Mouse (Mus musculus) CH12.LX (cell line): ENCODE data around the gene Atp13a2. TPM values are rescaled to one million over a fixed set of nuclear protein-coding genes. Genes with fewer than 3 reads are reported as not detected.

ENCODE experiments used
- DNase-seq: peaks from one replicate; pipeline ENCODE4 v3.0.0-alpha.2; 2013; ENCODE audit errors: extremely low read depth
- H3K27ac ChIP-seq: 2 replicates; pipeline ENCODE4 v1.5.1; 2012; ENCODE audit warnings: low read depth, mild to moderate bottlenecking, control low read depth, moderate library complexity; ENCODE audit not compliant: insufficient read depth
- H3K27me3 ChIP-seq: replicated peaks from 2 replicates; pipeline ENCODE3; 2012; ENCODE audit warnings: inconsistent platforms
- H3K36me3 ChIP-seq, 2 experiments: replicated peaks in 1 of 2; 2 replicates each; pipeline versions ENCODE3 to v1.6.1; 2012; ENCODE audit warnings: inconsistent platforms in 1 of 2, low read length in 1 of 2, mild to moderate bottlenecking in 1 of 2, mixed read lengths in 1 of 2, moderate library complexity in 1 of 2; ENCODE audit not compliant: control insufficient read depth in 1 of 2, insufficient read depth in 1 of 2
- H3K4me1 ChIP-seq, 2 experiments: 2 replicates each; pipeline ENCODE4 v1.6.1; 2012; ENCODE audit warnings: inconsistent platforms in 1 of 2, moderate library complexity in 1 of 2; ENCODE audit not compliant: insufficient read depth in 2 of 2, control insufficient read depth in 1 of 2
- H3K4me2 ChIP-seq: 2 replicates; pipeline ENCODE4 v1.6.1; 2012; ENCODE audit warnings: low read depth, mild to moderate bottlenecking, control low read depth; ENCODE audit not compliant: poor library complexity, insufficient read depth, severe bottlenecking
- H3K4me3 ChIP-seq, 3 experiments: fragments of 150-350 bp in 1 of 3; sonication (generic) in 1 of 3; replicated peaks in 1 of 3; 2 replicates each; pipeline versions ENCODE3 to v1.5.1; 2011 to 2012; ENCODE audit warnings: low read depth in 2 of 3, low read length in 2 of 3, mild to moderate bottlenecking in 2 of 3, moderate library complexity in 2 of 3, control low read depth in 1 of 3, improper control_type of control experiment in 1 of 3, inconsistent platforms in 1 of 3, mixed read lengths in 1 of 3; ENCODE audit not compliant: poor library complexity in 1 of 3
- H3K79me2 ChIP-seq: replicated peaks from 2 replicates; pipeline ENCODE4 v1.6.1; 2012; ENCODE audit warnings: mild to moderate bottlenecking, moderate library complexity; ENCODE audit not compliant: control insufficient read depth, poor library complexity, insufficient read depth, severe bottlenecking; ENCODE audit errors: extremely low read depth
- H3K9ac ChIP-seq: 2 replicates; pipeline ENCODE4 v1.6.1; 2012; ENCODE audit warnings: low read depth, mild to moderate bottlenecking, control low read depth, moderate library complexity; ENCODE audit not compliant: insufficient read depth
- H3K9me3 ChIP-seq: replicated peaks from 2 replicates; pipeline ENCODE3; 2012; ENCODE audit warnings: low read length, inconsistent platforms, mixed read lengths
- CHD2 ChIP-seq: IDR thresholded peaks from 2 replicates; pipeline ENCODE4 v1.6.1; 2011; ENCODE audit warnings: low read length, improper control_type of control experiment
- CTCF ChIP-seq, 2 experiments: IDR thresholded peaks in 1 of 2; conservative IDR thresholded peaks in 1 of 2; 2 replicates each; pipeline ENCODE4 v1.5.1; 2011 to 2012; ENCODE audit warnings: low read depth in 2 of 2, low read length in 2 of 2, improper control_type of control experiment in 1 of 2, inconsistent platforms in 1 of 2, mild to moderate bottlenecking in 1 of 2, moderate library complexity in 1 of 2
- ELF1 ChIP-seq: IDR thresholded peaks from 2 replicates; pipeline ENCODE4 v1.6.1; 2014; ENCODE audit warnings: low read depth, mild to moderate bottlenecking, inconsistent platforms, low read length, improper control_type of control experiment
- EP300 ChIP-seq: IDR thresholded peaks from 2 replicates; pipeline ENCODE4 v1.6.1; 2011; ENCODE audit warnings: low read length, improper control_type of control experiment
- GABPA ChIP-seq: IDR thresholded peaks from 2 replicates; pipeline ENCODE4 v1.6.1; 2012; ENCODE audit warnings: low read depth, low read length, improper control_type of control experiment, inconsistent platforms; ENCODE audit not compliant: insufficient replicate concordance
- IRF4 ChIP-seq: IDR thresholded peaks from 2 replicates; pipeline ENCODE4 v1.6.1; 2014; ENCODE audit warnings: low read depth, mild to moderate bottlenecking, inconsistent platforms, low read length, improper control_type of control experiment
- KAT2A ChIP-seq: IDR thresholded peaks from 2 replicates; pipeline ENCODE4 v1.6.1; 2012; ENCODE audit warnings: low read length, improper control_type of control experiment, inconsistent platforms; ENCODE audit not compliant: insufficient replicate concordance
- MAX ChIP-seq: IDR thresholded peaks from 2 replicates; pipeline ENCODE4 v1.6.1; 2011; ENCODE audit warnings: low read length, improper control_type of control experiment
- MAZ ChIP-seq: IDR thresholded peaks from 2 replicates; pipeline ENCODE4 v1.6.1; 2012; ENCODE audit warnings: low read depth, mild to moderate bottlenecking, inconsistent platforms, low read length, improper control_type of control experiment, moderate library complexity
- MEF2A ChIP-seq: IDR thresholded peaks from 2 replicates; pipeline ENCODE4 v1.6.1; 2014; ENCODE audit warnings: low read depth, mild to moderate bottlenecking, inconsistent platforms, low read length, improper control_type of control experiment, borderline replicate concordance
- MXI1 ChIP-seq: IDR thresholded peaks from 2 replicates; pipeline ENCODE4 v1.6.1; 2011; ENCODE audit warnings: mild to moderate bottlenecking, low read depth, low read length, improper control_type of control experiment
- NELFE ChIP-seq: IDR thresholded peaks from 2 replicates; pipeline ENCODE4 v1.6.1; 2011; ENCODE audit warnings: low read depth, low read length, improper control_type of control experiment
- NRF1 ChIP-seq: IDR thresholded peaks from 2 replicates; pipeline ENCODE4 v1.6.1; 2014; ENCODE audit warnings: low read depth, mild to moderate bottlenecking, inconsistent platforms, low read length, improper control_type of control experiment, moderate library complexity
- PAX5 ChIP-seq: IDR thresholded peaks from 2 replicates; pipeline ENCODE4 v1.6.1; 2012; ENCODE audit warnings: low read length, inconsistent platforms, mixed read lengths
- POLR2A ChIP-seq: IDR thresholded peaks from 2 replicates; pipeline ENCODE4 v1.6.1; 2011; ENCODE audit warnings: low read depth, mild to moderate bottlenecking, improper control_type of control experiment, low read length
- POLR2AphosphoS2 ChIP-seq: IDR thresholded peaks from 2 replicates; pipeline ENCODE4 v1.6.1; 2011; ENCODE audit warnings: low read depth, low read length, improper control_type of control experiment
- RCOR1 ChIP-seq: conservative IDR thresholded peaks from 2 replicates; pipeline ENCODE4 v1.6.1; 2012; ENCODE audit warnings: low read depth, mild to moderate bottlenecking, inconsistent platforms, low read length, improper control_type of control experiment
- SIN3A ChIP-seq: IDR thresholded peaks from 2 replicates; pipeline ENCODE4 v1.6.1; 2012; ENCODE audit warnings: low read length, improper control_type of control experiment, inconsistent platforms
- SMC3 ChIP-seq: IDR thresholded peaks from 2 replicates; pipeline ENCODE4 v1.6.1; 2011; ENCODE audit warnings: low read depth, low read length, improper control_type of control experiment
- TBP ChIP-seq: conservative IDR thresholded peaks from 2 replicates; pipeline ENCODE4 v1.6.1; 2011; ENCODE audit warnings: low read depth, low read length, improper control_type of control experiment
- UBTF ChIP-seq: IDR thresholded peaks from 2 replicates; pipeline ENCODE4 v1.6.1; 2012; ENCODE audit warnings: low read depth, mild to moderate bottlenecking, inconsistent platforms, low read length, improper control_type of control experiment, moderate library complexity
- USF1 ChIP-seq: IDR thresholded peaks from 2 replicates; pipeline ENCODE4 v1.6.1; 2014; ENCODE audit warnings: low read depth, mild to moderate bottlenecking, inconsistent platforms, low read length, improper control_type of control experiment
- USF2 ChIP-seq: conservative IDR thresholded peaks from 2 replicates; pipeline ENCODE4 v1.6.1; 2011; ENCODE audit warnings: low read depth, low read length, improper control_type of control experiment
- ZKSCAN1 ChIP-seq: IDR thresholded peaks from 2 replicates; pipeline ENCODE4 v1.6.1; 2012; ENCODE audit warnings: low read depth, inconsistent platforms, low read length, improper control_type of control experiment, borderline replicate concordance
- ZMIZ1 ChIP-seq: IDR thresholded peaks from 2 replicates; pipeline ENCODE4 v1.6.1; 2012; ENCODE audit warnings: low read depth, mild to moderate bottlenecking, inconsistent platforms, low read length, improper control_type of control experiment
- ZNF384 ChIP-seq: IDR thresholded peaks from 2 replicates; pipeline ENCODE4 v1.6.1; 2012; ENCODE audit warnings: low read depth, low read length, improper control_type of control experiment, inconsistent platforms
- dilution Hi-C: fragments of 300-500 bp; cut with MboI; formaldehyde crosslinking; loops from 2 replicates; pipeline ENCODE4 v1.14.3; 2020; ENCODE audit warnings: low sequenced_read_pairs; ENCODE audit not compliant: extremely low pct_unique_long_range_greater_than_20kb, extremely low pct_ligation_motif_present
- in situ Hi-C: fragments of 300-500 bp; cut with MboI; formaldehyde crosslinking; loops from 3 replicates; pipeline ENCODE4 v1.14.3; 2019; ENCODE audit warnings: low sequenced_read_pairs, low pct_ligation_motif_present, low pct_unique_long_range_greater_than_20kb, mixed read lengths
- polyA plus RNA-seq: library from polyadenylated mRNA; unstranded; fragments of >175 nt; gene quantifications from 2 replicates; pipeline ENCODE4 v1.2.1, GENCODE M21; 2012; ENCODE audit warnings: low read depth; ENCODE audit not compliant: insufficient read length
- total RNA-seq, 2 experiments: library from RNA; depleted of rRNA; stranded (reverse); fragments of 300-350 nt in 1 of 2; fragments of >200 nt in 1 of 2; gene quantifications; 2 replicates each; pipeline ENCODE4 v1.2.3; 2012 to 2014

Atp13a2 gene
- total and polyA plus RNA-seq, 3 experiments: 22.2 to 54.7 (median 48.5) TPM

DNA sequence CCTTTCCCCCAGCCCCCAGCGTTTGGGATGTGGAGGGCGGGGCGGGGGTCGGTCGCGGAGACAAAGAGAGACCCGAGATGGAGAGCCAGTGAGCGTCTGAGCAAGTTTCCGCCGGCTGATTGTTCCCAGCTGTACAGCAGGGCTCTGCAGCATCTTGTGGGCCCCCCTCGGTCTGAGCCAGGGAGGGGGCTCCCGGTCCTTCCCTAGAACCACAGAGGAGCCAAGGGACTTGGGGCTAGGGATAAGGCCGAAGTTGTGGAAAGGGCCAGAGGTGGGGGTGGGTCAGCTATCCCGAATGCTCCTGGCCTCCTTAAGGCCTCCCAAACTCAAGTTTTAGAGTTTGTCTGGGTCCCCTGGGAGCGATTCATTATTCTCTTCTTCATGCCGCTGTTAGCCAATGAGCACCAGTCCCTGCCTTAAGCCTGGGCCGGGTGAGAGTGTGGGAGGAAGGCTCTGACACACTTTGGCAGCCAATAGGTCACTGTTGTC is 24.3 kb downstream of the Atp13a2 start:
- Histone ChIP-seq H3K9ac (no peak overlapping the region), H3K4me1 (peaks cover 0 to 2% of the 10 kb centered on the region in 2 experiments; a peak in 1 of 4 replicates), H3K27me3 (no peaks in the 10 kb centered on the region), H3K27ac (no peak overlapping the region)
- TF ChIP-seq RCOR1: no peak
- TF ChIP-seq TBP: no peak
- no peak for TF ChIP-seq CTCF (conservative IDR thresholded peaks at IDR 0.05 in 1 of 2, IDR thresholded peaks at IDR 0.05 in 1 of 2; ENCODE audit: low read depth in 2 of 2, low read length in 2 of 2)
- TF ChIP-seq ZMIZ1: no peak
- TF ChIP-seq ZKSCAN1: no peak
- no peak for TF ChIP-seq PAX5
- TF ChIP-seq SIN3A: no peak
- no peak for TF ChIP-seq KAT2A
- no peak for TF ChIP-seq CHD2
- no peak for TF ChIP-seq MAZ
- TF ChIP-seq USF2: no peak
- TF ChIP-seq NRF1: no peak
- TF ChIP-seq, all 38 proteins: peak for 0
- peaks cover 8% of the 10 kb centered on the region for H3K9me3 ChIP-seq
- peaks cover 15 to 34% of the 10 kb centered on the region in 2 experiments for H3K36me3 ChIP-seq
- dilution Hi-C loops (no loop called here), in situ Hi-C loops (no loop called here)
- DNase-seq: no peak
- no peak overlapping the region for H3K4me3 ChIP-seq
- no peak overlapping the region for H3K4me2 ChIP-seq
- no peaks in the 10 kb centered on the region for H3K79me2 ChIP-seq

DNA sequence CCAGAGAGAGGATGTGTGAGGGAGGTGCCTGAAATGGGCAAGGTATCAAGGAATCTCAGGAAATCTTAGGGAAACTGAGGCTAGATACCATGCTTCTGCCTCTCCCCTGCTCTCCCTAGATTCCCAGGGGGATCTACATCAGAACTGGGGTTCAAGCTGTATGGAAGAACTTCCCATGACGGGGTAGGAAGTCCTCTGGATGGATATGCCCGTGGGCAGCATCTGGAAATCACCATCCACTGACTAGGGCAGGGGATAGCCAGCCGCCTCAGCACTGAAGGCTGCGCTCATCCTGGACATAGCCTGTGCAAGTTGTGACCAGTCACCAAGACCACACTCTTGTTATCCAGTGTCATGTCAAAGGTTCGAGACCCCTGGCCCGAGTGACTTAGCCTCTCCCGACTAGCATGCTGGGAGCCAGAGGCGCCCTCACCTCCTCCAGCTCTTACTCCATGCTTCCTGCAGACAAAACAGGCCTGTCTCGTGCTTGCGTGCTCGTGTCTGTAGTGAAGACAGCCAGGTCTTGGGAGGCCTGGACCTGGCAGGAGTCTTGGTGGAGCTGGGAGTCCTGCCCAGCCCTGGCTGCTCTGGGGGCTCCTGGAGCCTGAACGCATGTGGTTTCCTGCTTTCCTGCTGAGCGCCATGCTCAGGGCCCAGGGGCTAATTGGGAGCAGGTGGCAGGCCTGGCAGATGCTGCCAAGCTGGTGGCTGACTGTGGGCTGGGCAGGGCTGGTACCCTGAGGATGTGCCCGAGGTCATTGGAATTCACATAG is 25.1 kb downstream of the Atp13a2 start:
- Histone ChIP-seq H3K27ac (no peak overlapping the region), H3K4me2 (no peak overlapping the region), H3K79me2 (no peaks in the 10 kb centered on the region), H3K9me3 (peaks cover 4% of the 10 kb centered on the region), H3K4me3 (no peak overlapping the region), H3K4me1 (peaks cover 0 to 5% of the 10 kb centered on the region in 2 experiments; a peak in 1 of 4 replicates), H3K9ac (no peak overlapping the region), H3K27me3 (no peaks in the 10 kb centered on the region), H3K36me3 (peaks cover 8 to 30% of the 10 kb centered on the region in 2 experiments)
- in situ Hi-C loops: no loop called here
- TF ChIP-seq NRF1: no peak
- TF ChIP-seq MEF2A: no peak
- TF ChIP-seq ZNF384: no peak
- no peak for TF ChIP-seq RCOR1
- no peak for TF ChIP-seq POLR2AphosphoS2
- no peak for TF ChIP-seq USF2
- no peak for TF ChIP-seq GABPA
- no peak for TF ChIP-seq CHD2
- TF ChIP-seq NELFE: no peak
- TF ChIP-seq SMC3: no peak
- TF ChIP-seq POLR2A: no peak
- no peak for TF ChIP-seq MAX
- no peak for TF ChIP-seq MXI1
- no peak for TF ChIP-seq ZKSCAN1
- TF ChIP-seq TBP: no peak
- no peak for TF ChIP-seq IRF4
- no peak for TF ChIP-seq UBTF
- no peak for TF ChIP-seq ELF1
- TF ChIP-seq EP300: no peak
- no peak for TF ChIP-seq USF1
- DNase-seq: no peak
- dilution Hi-C loops: no loop called here
